Mouse (Mus musculus): Measurements from ENCODE around the gene Gse1. TPM values are rescaled to one million over a fixed set of nuclear protein-coding genes. Genes with fewer than 3 reads are reported as not detected.
A peak's percentile ranks its signal among the peaks of the same experiment; 100 is the strongest.

Gse1 gene
- polyA plus RNA-seq, 1 experiment: 70.4 TPM

DNA sequence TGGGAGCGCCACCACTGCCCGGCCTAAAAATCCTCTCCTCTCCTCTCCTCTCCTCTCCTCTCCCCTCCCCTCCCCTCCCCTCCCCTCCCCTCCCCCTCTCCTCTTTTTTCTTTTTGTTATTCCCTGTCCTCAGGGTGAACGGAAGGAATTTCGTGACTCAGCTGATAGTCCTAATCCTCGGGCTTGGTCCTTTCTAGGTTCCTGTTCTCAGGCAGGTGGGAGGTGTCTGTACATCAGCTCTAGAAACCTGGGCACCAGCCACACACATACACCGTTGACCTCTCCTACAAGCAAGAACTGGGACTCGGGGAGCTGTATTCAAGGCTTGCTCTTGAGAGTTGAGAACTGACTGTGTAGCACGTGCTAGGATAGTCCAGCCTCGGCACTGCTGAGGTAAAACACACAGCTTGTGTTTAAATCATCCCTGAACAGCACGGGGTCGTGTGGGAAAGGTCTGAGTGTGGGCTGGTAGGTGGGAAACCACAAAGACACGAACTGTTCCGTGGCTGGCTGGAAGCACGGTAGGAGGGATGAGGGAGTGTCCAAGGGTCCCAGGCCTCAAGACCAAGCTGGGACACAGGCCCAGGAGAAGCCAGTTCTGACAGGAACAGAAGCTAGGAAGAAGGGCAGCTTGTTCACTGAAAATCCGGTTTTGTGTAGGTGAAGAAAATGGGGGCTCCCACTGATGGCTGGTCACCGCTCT is 302.8 kb downstream of the Gse1 start:
- TF ChIP-seq POLR2A (IDR thresholded peaks at IDR 0.05; ENCODE audit: borderline replicate concordance, extremely low read depth, insufficient read depth, insufficient read length, poor library complexity, severe bottlenecking) (no peak), CTCF (IDR thresholded peaks at IDR 0.05; ENCODE audit: borderline replicate concordance, extremely low read depth, insufficient read depth, insufficient read length) (no peak)
- no peak for DNase-seq (ENCODE audit: low read depth)

DNA sequence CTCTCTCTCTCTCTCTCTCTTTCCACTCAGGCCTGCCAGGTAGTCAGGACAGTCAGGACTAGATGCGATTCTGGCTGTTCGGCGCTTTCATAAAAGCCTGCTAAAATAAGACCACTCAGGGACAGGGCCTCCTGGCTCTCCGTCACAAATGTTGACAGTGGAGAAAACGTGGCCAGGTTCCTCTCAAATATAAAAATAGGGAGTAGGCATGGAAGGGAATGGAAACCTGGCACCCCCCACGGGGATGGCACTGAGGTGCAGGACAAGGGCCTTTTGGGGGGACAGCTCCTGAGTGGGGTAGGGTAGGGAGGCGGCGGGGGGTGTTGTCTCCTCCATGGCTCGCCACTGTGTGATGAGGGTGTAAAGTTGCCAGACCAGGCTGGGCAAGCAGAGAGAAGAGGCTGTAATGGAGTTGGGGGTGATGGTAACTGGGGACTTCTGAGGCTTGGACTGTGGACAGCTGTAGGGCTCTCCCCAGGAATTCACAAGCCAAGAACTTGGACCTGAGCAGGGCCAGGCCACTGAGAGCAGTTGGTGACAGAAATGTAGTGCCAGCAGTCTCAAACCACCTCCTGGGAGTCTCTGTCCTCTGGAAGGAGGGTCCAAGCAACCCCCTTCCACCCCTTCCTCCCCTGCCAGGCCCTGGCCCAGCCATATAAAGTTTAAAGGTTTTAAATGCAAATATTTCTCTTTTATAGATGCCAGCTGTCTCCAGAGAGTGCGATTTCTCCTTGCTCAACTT is 303.7 kb downstream of the Gse1 start:
- no peak for DNase-seq (ENCODE audit: low read depth)

DNA sequence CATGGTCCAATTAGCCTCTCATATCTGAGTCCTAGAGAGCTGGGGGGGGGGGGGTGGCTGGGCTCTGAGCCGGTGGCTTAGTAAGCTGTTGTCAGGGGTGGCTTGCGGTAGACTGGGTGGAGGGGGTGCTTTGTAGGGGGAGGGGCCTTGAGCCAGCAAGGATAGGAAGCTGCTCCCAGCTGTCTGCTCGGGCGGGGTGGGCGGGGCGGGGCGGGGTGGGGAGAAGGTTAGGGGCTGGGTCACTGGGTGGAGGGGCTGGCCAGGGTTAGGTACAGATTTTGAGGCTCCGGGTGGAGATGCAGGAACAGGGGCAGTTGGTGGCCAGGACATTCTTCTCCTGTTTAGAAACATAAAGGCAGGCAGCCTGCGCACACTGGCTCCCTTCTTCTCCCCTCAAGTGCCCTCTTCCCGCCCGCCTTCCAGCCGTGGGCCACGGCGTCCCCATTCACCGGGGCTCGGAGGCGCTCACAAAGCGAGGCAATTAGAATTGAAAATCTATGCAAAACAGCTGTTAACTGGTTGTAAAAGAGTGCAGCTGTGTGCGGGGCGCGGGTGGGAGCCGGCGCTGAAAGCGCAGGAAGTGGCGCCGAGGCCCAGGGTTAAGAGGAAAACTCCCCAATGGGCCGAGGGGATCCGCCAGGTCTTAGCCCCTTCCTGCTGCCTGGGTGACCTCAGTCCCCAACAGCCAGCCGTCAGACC is 304.4 kb downstream of the Gse1 start:
- peak; percentile 95 for DNase-seq (ENCODE audit: low read depth)

More for the DNA sequence above, 303.7 kb downstream of the Gse1 start:
- TF ChIP-seq POLR2A (IDR thresholded peaks at IDR 0.05; ENCODE audit: borderline replicate concordance, extremely low read depth, insufficient read depth, insufficient read length, poor library complexity, severe bottlenecking) (no peak), CTCF (IDR thresholded peaks at IDR 0.05; ENCODE audit: borderline replicate concordance, extremely low read depth, insufficient read depth, insufficient read length) (no peak)

DNA sequence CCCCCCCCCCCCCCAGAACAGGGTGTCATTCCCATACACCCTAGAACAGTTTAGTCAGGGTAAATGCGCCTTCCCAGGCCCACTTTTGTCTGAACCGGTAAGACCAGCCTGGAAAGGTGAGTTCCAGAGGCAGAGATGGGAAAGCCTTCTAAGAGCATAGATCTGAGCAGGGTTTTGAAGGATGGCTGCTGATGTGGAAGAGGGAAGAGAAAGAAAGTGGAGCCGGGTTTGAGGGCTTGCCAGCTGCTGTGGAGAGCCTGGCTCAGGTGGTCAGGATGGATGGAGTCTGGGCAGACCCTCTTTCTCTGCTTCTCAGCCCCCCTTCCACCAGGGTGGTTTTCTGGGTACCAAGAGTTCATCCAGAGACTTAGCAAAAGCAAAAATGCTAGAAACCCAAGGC is 305.1 kb downstream of the Gse1 start:
- TF ChIP-seq CTCF (IDR thresholded peaks at IDR 0.05; ENCODE audit: borderline replicate concordance, extremely low read depth, insufficient read depth, insufficient read length): no peak
- no peak for TF ChIP-seq POLR2A (IDR thresholded peaks at IDR 0.05; ENCODE audit: borderline replicate concordance, extremely low read depth, insufficient read depth, insufficient read length, poor library complexity, severe bottlenecking)
- DNase-seq (ENCODE audit: low read depth): no peak

More for the DNA sequence above, 304.4 kb downstream of the Gse1 start:
- no peak for TF ChIP-seq CTCF (IDR thresholded peaks at IDR 0.05; ENCODE audit: borderline replicate concordance, extremely low read depth, insufficient read depth, insufficient read length)
- no peak for TF ChIP-seq POLR2A (IDR thresholded peaks at IDR 0.05; ENCODE audit: borderline replicate concordance, extremely low read depth, insufficient read depth, insufficient read length, poor library complexity, severe bottlenecking)

DNA sequence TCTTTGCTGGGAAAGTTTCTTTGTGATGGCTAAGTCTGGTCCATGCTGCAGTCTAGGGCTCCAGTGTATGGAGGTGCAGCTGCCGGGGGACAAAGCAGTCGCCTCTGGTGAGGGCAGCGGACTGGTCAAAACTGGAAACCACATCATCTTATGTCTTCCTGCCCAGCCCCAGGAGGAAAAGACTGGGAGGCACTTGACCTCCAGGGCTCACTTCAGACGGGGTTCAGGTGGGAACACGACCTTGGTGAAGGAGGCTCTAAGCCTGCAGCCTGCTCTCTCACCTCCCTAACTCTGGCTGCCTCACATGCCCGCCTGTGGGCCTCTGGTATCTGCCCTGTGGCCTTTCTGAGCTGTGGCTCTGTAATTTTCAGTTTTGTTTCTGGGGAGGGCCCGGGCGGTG is 305.8 kb downstream of the Gse1 start:
- TF ChIP-seq CTCF (IDR thresholded peaks at IDR 0.05; ENCODE audit: borderline replicate concordance, extremely low read depth, insufficient read depth, insufficient read length) (no peak), POLR2A (IDR thresholded peaks at IDR 0.05; ENCODE audit: borderline replicate concordance, extremely low read depth, insufficient read depth, insufficient read length, poor library complexity, severe bottlenecking) (no peak)
- DNase-seq (ENCODE audit: low read depth): no peak

DNA sequence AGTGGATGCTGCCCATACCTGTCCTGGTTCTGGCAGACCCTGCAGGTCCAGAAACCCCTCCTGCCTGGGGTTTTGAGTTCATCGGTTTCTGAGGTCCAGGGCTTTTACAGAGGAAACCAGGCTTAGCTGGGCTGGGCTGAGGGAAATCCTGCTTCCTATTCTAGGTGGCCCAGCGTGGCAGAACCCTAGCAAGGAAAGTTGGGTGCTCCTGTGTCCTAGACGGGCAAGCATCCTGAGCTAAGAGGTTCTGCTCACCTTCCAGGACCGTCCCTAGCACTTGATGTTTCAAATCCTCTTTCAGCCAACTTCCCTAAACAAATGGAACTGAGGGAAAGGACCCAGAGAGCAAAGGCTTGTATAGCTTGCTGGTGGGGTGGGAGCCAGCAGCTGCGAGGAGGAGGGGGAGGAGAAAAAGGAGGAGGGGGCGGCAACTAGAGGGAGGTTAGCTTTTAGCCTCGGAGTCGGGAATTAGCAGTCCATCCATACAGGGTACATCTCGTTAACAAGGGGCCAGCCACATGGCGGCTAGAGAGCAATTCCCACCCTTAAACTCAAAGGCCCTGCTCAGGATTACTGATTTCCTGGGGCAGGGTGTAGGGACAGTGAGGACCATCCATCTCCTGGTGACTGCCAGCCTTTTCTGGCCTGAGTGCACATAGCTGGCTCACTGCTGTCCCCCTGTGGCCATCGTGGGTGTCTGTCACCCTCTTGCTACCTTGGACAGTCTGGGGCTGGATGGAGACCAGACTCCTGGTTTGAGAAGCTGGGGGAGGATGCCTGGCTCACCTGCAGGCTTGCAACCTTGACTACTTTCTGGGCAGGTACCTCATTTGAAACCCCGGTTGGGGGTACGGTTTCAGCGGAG is 306.5 kb downstream of the Gse1 start:
- TF ChIP-seq POLR2A (IDR thresholded peaks at IDR 0.05; ENCODE audit: borderline replicate concordance, extremely low read depth, insufficient read depth, insufficient read length, poor library complexity, severe bottlenecking) (no peak), CTCF (IDR thresholded peaks at IDR 0.05; ENCODE audit: borderline replicate concordance, extremely low read depth, insufficient read depth, insufficient read length) (peak; percentile 99)

DNA sequence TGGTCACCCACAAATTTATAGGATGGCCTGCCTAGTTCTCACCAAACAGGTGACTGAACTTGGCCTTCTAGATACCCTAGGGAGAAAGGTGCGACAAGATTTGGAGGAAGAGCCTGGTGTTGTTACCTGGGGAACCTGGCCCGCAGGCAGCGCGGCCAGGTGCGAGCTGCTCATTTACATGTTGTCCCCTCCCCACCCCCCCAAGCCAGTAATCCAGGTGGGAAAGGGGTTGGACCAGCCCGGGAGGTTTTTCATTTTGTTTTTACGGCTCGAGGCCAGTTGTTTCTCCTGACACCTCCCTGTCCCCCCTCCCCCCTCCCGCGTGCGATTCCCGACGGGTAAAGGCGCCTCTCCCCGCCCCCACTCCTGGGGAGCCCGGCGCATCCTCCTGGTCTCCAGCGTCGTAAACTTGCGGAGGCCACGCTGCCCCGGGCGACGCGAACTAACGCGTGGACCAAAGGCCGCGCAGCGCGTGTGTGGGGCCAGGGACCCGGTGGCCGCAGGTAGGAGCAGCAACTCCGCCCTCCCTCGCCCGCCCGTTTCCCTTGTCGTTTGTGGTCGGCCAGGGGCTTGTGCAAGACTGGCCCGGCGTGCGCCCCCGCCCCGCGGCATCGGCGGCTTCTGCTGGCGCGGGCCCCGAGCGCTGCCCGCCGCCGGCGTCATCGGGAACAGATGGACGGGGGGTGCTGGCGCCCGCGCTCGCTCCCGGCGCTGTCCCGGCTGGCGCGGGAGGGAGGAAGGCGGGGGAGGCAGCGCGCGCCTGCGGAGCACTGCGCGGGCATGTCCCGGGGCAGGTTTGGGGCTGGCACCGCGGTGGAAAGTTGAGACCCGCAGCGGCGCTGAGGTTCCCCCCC is 307.4 kb downstream of the Gse1 start:
- TF ChIP-seq POLR2A (IDR thresholded peaks at IDR 0.05; ENCODE audit: borderline replicate concordance, extremely low read depth, insufficient read depth, insufficient read length, poor library complexity, severe bottlenecking) (0 out of 2 replicates have a peak, but pooled peaks have one; percentile 13), CTCF (IDR thresholded peaks at IDR 0.05; ENCODE audit: borderline replicate concordance, extremely low read depth, insufficient read depth, insufficient read length) (no peak)
- peak; percentile 89 for DNase-seq (ENCODE audit: low read depth)

More for the DNA sequence above, 306.5 kb downstream of the Gse1 start:
- DNase-seq (ENCODE audit: low read depth): peak; percentile 94

DNA sequence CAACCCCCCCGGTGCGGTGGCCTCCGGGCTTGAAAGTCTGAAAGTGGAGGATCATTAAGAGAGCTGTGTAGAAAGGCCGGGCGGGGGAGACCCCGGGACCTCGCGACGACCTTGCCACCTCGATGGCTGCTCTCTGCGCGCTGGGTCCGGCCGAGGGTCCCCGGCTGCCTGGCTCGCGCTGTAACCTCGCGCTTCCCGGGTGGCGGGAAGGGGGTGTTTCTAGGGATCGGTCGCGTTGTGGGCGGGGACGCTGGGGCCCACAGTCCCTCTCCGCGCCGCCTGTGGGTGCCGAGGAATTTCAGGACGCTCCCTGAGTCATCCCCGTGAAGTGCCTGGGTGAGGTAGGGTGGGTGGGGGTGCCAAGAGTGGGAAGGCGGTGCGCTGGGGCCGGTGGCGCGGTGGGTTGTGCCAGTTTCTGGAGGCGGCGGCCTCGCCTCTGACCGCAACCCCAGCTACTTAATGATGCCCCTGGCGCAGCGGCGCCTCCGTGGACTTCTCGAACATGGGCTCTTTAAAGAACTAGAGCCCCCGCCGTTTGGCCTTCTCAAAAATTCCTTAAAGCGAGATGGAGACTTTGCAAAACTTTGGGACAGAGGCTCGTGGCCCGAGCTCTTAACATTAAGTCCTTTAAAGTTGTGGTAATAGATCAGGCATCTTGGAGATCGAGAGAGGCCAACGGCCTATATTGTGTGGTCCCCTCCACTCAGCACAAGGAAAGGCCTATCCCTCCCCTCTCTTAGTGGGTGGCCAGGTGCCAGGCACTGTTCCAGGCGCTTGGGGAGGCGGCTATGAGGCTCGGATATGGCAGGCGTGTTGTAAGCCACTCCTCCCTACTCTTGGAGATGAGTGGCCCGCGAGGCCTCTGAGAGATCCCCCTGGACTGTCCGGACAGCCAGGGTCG is 308.3 kb downstream of the Gse1 start:
- TF ChIP-seq POLR2A (IDR thresholded peaks at IDR 0.05; ENCODE audit: borderline replicate concordance, extremely low read depth, insufficient read depth, insufficient read length, poor library complexity, severe bottlenecking) (no peak), CTCF (IDR thresholded peaks at IDR 0.05; ENCODE audit: borderline replicate concordance, extremely low read depth, insufficient read depth, insufficient read length) (no peak)
- peak; percentile 85 for DNase-seq (ENCODE audit: low read depth)

DNA sequence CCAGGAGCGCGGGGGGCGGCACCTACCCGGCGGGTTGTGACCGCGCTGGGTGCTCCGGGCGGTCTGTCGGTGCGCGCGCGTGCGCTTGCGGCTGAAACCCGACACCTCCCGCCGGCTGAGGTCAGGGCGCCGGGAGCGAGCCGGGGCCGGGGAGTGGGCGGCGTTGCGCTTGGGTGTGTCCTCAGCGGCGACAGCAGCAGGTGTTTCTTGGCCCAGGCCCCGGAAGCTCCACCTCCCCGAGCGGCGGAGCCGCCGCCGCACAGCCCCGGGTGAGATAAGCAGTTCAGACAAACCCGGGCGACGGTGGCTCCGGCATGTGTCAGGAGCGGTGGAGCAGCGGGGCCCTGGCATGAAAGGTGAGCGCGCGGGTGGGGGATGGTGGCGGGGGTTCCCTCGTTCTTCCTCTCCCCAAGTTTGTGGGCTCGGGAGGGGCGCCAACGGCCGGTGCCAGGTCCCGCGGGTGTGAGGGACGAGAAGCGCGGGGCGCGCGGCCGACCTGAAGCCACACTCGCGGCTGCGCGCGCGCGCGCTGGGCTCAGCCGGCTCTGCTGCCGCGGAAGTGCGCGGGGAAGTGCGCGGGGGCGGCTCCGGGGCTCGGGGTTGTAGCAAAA is 309.1 kb downstream of the Gse1 start:
- TF ChIP-seq CTCF (IDR thresholded peaks at IDR 0.05; ENCODE audit: borderline replicate concordance, extremely low read depth, insufficient read depth, insufficient read length): no peak
- TF ChIP-seq POLR2A (IDR thresholded peaks at IDR 0.05; ENCODE audit: borderline replicate concordance, extremely low read depth, insufficient read depth, insufficient read length, poor library complexity, severe bottlenecking): no peak; the same call in 1 of the 2 replicates

More for the DNA sequence above, 309.1 kb downstream of the Gse1 start:
- peak; percentile 90 for DNase-seq (ENCODE audit: low read depth)

Data from brain, embryonic 14.5 days (tissue).